Mouse (Mus musculus) midbrain, embryonic 15.5 days (tissue): ENCODE data around the gene Gm13119. TPM values are rescaled to one million over a fixed set of nuclear protein-coding genes. Genes with fewer than 3 reads are reported as not detected.

Experiments
- polyA plus RNA-seq: library from polyadenylated mRNA; unstranded; fragments of >200 nt; fragmentation: Nextera tagmentation; extraction: Ambion mirVana; gene quantifications from 2 replicates; pipeline ENCODE4 v1.2.1, GENCODE M21; 2015

Gene Gm13119
- polyA plus RNA-seq, 1 experiment from 2014 or later: not detected

Other genes starting within 250 kb of the Gm13119 start
- not detected in 2 replicates for gene Oog3, start 195.3 kb upstream of the Gm13119 start, polyA plus RNA-seq
- gene Oog2, start 167.2 kb upstream of the Gm13119 start, polyA plus RNA-seq: not detected in 2 replicates
- gene C87977, start 144.6 kb upstream of the Gm13119 start, polyA plus RNA-seq: not detected in 2 replicates
- gene Pramel5, start 77.5 kb upstream of the Gm13119 start, polyA plus RNA-seq: not detected in 2 replicates
- not detected in 2 replicates for gene Gm13128, start 27.7 kb upstream of the Gm13119 start, polyA plus RNA-seq
- gene Pramef20, start 20.0 kb downstream of the Gm13119 start, polyA plus RNA-seq: not detected in 2 replicates
- not detected in 2 replicates for gene Pramef12, start 50.5 kb downstream of the Gm13119 start, polyA plus RNA-seq
- gene 1700012P22Rik, start 80.8 kb downstream of the Gm13119 start, polyA plus RNA-seq: 0.18 TPM in 1 of 2 replicates, not detected in the other
- gene Gm9944, start 95.4 kb downstream of the Gm13119 start, polyA plus RNA-seq: not detected in 2 replicates
- not detected in 2 replicates for gene Aadacl3, start 105.8 kb downstream of the Gm13119 start, polyA plus RNA-seq
- gene 9430007A20Rik, start 161.9 kb downstream of the Gm13119 start, polyA plus RNA-seq: not detected in 2 replicates
- gene Gm13124, start 207.2 kb downstream of the Gm13119 start, polyA plus RNA-seq: not detected in 2 replicates